Mouse (Mus musculus): ENCODE results near the gene Atp8b2. TPM values are rescaled to one million over a fixed set of nuclear protein-coding genes. Genes with fewer than 3 reads are reported as not detected.
A peak's percentile ranks its signal among the peaks of the same experiment; 100 is the strongest.

The Atp8b2 gene
- polyA plus RNA-seq, 2 experiments = 1.8 to 3.4 TPM

DNA sequence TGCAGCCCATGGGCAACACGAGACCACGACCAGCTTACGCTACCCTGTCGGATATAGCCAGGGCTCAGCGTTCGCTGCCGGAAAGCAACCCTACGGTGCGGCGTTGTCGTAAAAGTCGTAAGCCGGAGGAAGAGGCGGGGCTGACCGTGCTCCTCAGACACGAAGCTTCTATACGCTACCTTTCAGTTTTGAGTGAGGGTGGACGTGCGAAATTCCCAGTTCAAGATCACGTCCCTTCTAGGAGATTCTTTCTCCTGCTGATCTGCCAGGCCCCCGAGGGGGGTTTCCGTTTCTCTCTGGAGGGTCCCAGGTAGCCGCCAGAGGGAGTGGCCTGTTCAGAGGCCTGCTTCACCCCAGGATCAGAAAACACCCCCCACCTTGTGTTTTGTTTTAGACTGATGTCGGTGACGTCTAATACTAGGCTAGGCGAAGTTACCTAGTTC lies 35.3 kb upstream of the Atp8b2 start, which contains the start of gene Hax1:
Gene Hax1 (minus strand): TSS at position 169 of the 443 bp plus-strand sequence.
- DNase-seq (ENCODE audit: low read depth in 3 of 3, low spot score in 3 of 3) = peak; percentile 88 to 93 (median 90)
- Histone ChIP-seq H3K9me3 (ENCODE audit: control insufficient read depth, low read length) (no peaks in the 10 kb centered on the region), H3K27me3 (ENCODE audit: control insufficient read depth, insufficient read depth, low read length) (no peaks in the 10 kb centered on the region), H3K27ac (peak within 1 kb of the TSS; percentile 67), H3K36me3 (replicated peaks; ENCODE audit: control insufficient read depth, insufficient read depth, low read depth) (peaks cover 21% of the 10 kb centered on the region), H3K4me1 (replicated peaks; ENCODE audit: control insufficient read depth in 2 of 2, insufficient read depth in 2 of 2, low read length in 1 of 2) (peaks cover 0 to 12% of the 10 kb centered on the region in 2 experiments; a peak in 2 of 4 replicates), H3K4me2 (ENCODE audit: low read depth) (peak within 1 kb of the TSS; percentile 85), H3K4me3 (ENCODE audit: insufficient read depth in 1 of 2, low read depth in 2 of 2, low read length in 2 of 2) (peak within 1 kb of the TSS; percentile 92 to 99), H3K9ac (replicated peaks) (peak within 1 kb of the TSS; percentile 90)
- WGBS (ENCODE audit: insufficient replicate concordance) = under 1% methylated on average over 26 of the region's 26 CpGs
- ATAC-seq (ENCODE audit: insufficient read depth) = peak; percentile 93
- no peak for TF ChIP-seq CTCF (IDR thresholded peaks at IDR 0.05; ENCODE audit: low read depth)
- TF ChIP-seq EP300 (IDR thresholded peaks at IDR 0.05; ENCODE audit: low read depth) = no peak

DNA sequence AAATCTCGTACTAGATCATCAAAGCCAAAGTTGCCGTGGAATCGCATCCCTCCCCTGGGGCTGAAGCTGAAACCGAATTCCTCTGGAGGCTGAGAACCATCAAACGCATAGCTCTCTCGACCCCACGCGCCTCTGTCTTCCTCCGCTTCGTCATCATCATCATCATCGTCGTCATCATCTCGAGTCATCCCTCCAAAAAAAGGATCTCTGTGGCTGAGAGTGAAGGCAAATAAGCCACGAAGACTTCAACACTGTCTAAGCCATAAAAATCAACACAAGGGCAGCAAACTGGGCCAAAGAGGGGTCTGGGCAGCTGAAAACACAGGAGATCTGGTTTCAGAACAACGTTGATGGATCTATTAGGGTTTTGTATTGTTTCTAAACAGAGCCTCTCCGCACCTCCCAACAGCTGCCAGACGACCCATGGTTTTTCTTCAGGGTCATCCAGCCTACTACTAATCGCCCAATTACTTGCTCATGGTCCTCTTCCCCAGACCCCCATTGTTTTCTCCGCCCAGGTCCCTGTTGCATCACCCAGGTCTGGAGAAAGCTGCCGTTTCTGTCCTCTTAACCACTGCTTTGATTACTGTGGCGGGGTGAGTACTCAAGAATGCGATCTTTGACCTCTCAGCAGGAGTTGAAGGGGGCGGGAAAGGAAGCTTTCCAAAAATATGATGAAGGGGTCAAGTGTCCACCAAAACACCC lies 34.6 kb upstream of the Atp8b2 start:
- Histone ChIP-seq H3K27me3 (ENCODE audit: control insufficient read depth, insufficient read depth, low read length) (no peaks in the 10 kb centered on the region), H3K27ac (peak overlapping the region; percentile 66), H3K4me1 (replicated peaks; ENCODE audit: control insufficient read depth in 2 of 2, insufficient read depth in 2 of 2, low read length in 1 of 2) (peaks cover 0 to 12% of the 10 kb centered on the region in 2 experiments; a peak in 2 of 4 replicates), H3K9me3 (ENCODE audit: control insufficient read depth, low read length) (no peaks in the 10 kb centered on the region), H3K4me2 (ENCODE audit: low read depth) (peak overlapping the region; percentile 85), H3K36me3 (replicated peaks; ENCODE audit: control insufficient read depth, insufficient read depth, low read depth) (peaks cover 21% of the 10 kb centered on the region), H3K4me3 (ENCODE audit: insufficient read depth in 1 of 2, low read depth in 2 of 2, low read length in 2 of 2) (peak overlapping the region; percentile 92 to 99), H3K9ac (replicated peaks) (peak overlapping the region; percentile 90)
- peak in 1 of 3 experiments; percentile 37 for DNase-seq (ENCODE audit: low read depth in 3 of 3, low spot score in 3 of 3)
- TF ChIP-seq EP300 (IDR thresholded peaks at IDR 0.05; ENCODE audit: low read depth) (no peak), CTCF (IDR thresholded peaks at IDR 0.05; ENCODE audit: low read depth) (no peak)
- ATAC-seq (ENCODE audit: insufficient read depth) = peak; percentile 55
- 12% methylated on average over 21 of the region's 23 CpGs for WGBS (ENCODE audit: insufficient replicate concordance)

DNA sequence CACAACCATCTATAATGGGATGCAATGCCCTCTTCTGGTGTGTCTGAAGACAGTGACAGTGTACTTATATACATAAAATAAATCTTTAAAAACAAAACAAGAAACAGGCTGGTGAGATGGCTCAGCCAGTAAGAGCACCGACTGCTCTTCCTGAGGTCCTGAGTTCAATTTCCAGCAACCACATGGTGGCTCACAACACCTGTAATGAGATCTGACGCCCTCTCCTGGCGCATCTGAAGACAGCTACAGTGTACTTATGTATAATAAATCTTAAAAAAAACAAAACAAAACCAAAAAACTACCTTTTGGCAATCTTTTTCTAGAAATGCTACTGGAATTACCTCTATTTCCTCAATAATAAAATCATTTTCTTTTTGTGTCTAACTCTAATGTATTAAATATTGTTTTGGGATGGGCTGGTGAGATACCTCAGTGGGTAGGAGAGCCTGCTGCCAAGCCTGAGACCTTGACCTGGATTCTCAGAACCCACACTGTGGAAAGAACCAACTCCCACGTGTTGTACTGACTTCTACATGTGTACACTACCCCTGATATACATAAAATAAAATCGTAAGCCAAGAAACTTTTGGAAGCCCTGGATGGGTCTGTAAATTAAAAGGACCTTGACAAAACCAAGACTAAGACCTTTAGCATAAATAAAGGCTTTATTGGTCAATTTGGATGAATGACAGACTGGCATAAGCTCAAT lies 31.7 kb upstream of the Atp8b2 start:
- WGBS (ENCODE audit: insufficient replicate concordance) = 78% methylated on average over 5 of the region's 5 CpGs
- TF ChIP-seq EP300 (IDR thresholded peaks at IDR 0.05; ENCODE audit: low read depth) (no peak), CTCF (IDR thresholded peaks at IDR 0.05; ENCODE audit: low read depth) (0 out of 2 replicates have a peak, but pooled peaks have one; percentile 18)
- Histone ChIP-seq H3K4me3 (ENCODE audit: insufficient read depth in 1 of 2, low read depth in 2 of 2, low read length in 2 of 2) (no peak overlapping the region), H3K9me3 (ENCODE audit: control insufficient read depth, low read length) (no peaks in the 10 kb centered on the region), H3K4me2 (ENCODE audit: low read depth) (no peak overlapping the region), H3K36me3 (replicated peaks; ENCODE audit: control insufficient read depth, insufficient read depth, low read depth) (peaks cover 11% of the 10 kb centered on the region), H3K9ac (replicated peaks) (no peak overlapping the region), H3K27me3 (ENCODE audit: control insufficient read depth, insufficient read depth, low read length) (no peaks in the 10 kb centered on the region), H3K27ac (no peak overlapping the region), H3K4me1 (replicated peaks; ENCODE audit: control insufficient read depth in 2 of 2, insufficient read depth in 2 of 2, low read length in 1 of 2) (peaks cover 0 to 12% of the 10 kb centered on the region in 2 experiments; a peak in 2 of 4 replicates)
- ATAC-seq (ENCODE audit: insufficient read depth) (no peak), DNase-seq (ENCODE audit: low read depth in 3 of 3, low spot score in 3 of 3) (no peak)

DNA sequence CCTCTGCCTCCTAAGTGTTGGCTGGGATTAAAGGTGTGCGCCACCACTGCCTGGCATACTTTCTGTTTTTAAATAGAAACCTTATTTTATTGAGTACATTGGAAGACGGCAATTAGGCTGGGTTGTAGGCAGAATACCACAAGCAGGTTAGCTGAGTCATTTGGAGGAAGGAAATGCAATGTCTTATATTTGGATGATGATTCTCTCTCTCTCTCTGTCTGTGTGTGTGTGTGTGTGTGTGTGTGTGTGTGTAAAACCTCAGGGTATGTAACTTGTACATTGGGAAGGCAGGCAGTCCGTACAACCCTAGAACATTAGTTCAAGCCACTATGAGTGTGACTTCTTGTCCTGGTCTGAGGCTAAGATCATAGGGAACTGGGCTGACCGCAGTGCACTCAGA lies 24.5 kb upstream of the Atp8b2 start:
- H3K27me3 ChIP-seq (ENCODE audit: control insufficient read depth, insufficient read depth, low read length) = no peaks in the 10 kb centered on the region
- ATAC-seq (ENCODE audit: insufficient read depth) = no peak
- H3K27ac ChIP-seq = no peak overlapping the region
- no peak for DNase-seq (ENCODE audit: low read depth in 3 of 3, low spot score in 3 of 3)
- H3K4me3 ChIP-seq (ENCODE audit: insufficient read depth in 1 of 2, low read depth in 2 of 2, low read length in 2 of 2) = no peak overlapping the region
- H3K9me3 ChIP-seq (ENCODE audit: control insufficient read depth, low read length) = no peaks in the 10 kb centered on the region
- H3K36me3 ChIP-seq (replicated peaks; ENCODE audit: control insufficient read depth, insufficient read depth, low read depth) = no peaks in the 10 kb centered on the region
- H3K9ac ChIP-seq (replicated peaks) = no peak overlapping the region
- 47% methylated on average over 4 of the region's 4 CpGs for WGBS (ENCODE audit: insufficient replicate concordance)
- no peaks in the 10 kb centered on the region for H3K4me1 ChIP-seq (replicated peaks; ENCODE audit: control insufficient read depth in 2 of 2, insufficient read depth in 2 of 2, low read length in 1 of 2)
- TF ChIP-seq EP300 (IDR thresholded peaks at IDR 0.05; ENCODE audit: low read depth) (no peak), CTCF (IDR thresholded peaks at IDR 0.05; ENCODE audit: low read depth) (no peak)
- no peak overlapping the region for H3K4me2 ChIP-seq (ENCODE audit: low read depth)

DNA sequence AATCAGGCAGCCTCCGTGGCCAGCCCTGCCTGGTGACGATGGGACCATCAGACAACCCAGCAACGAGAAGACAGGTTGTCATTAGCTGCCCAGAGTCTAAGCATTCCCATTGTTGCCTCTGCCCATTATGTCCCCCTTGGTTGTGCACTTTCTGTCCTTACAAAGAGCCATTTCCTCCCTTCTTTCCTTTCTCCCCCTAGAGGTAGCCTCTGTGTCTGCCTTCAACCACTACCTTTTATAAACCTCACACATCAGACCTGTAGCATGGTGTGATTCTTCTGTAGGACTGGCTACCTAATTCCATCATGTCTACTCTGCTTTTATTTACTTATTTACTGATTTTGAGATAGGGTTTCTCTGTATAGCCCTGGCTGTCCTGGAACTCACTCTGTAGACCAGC lies 23.9 kb upstream of the Atp8b2 start:
- H3K4me3 ChIP-seq (ENCODE audit: insufficient read depth in 1 of 2, low read depth in 2 of 2, low read length in 2 of 2) = no peak overlapping the region
- no peaks in the 10 kb centered on the region for H3K27me3 ChIP-seq (ENCODE audit: control insufficient read depth, insufficient read depth, low read length)
- no peak overlapping the region for H3K9ac ChIP-seq (replicated peaks)
- TF ChIP-seq EP300 (IDR thresholded peaks at IDR 0.05; ENCODE audit: low read depth) (no peak), CTCF (IDR thresholded peaks at IDR 0.05; ENCODE audit: low read depth) (peak; percentile 8; the same call in 1 of the 2 replicates)
- no peaks in the 10 kb centered on the region for H3K4me1 ChIP-seq (replicated peaks; ENCODE audit: control insufficient read depth in 2 of 2, insufficient read depth in 2 of 2, low read length in 1 of 2)
- H3K36me3 ChIP-seq (replicated peaks; ENCODE audit: control insufficient read depth, insufficient read depth, low read depth) = no peaks in the 10 kb centered on the region
- H3K9me3 ChIP-seq (ENCODE audit: control insufficient read depth, low read length) = no peaks in the 10 kb centered on the region
- H3K4me2 ChIP-seq (ENCODE audit: low read depth) = no peak overlapping the region
- H3K27ac ChIP-seq = no peak overlapping the region
- ATAC-seq (ENCODE audit: insufficient read depth) = no peak
- DNase-seq (ENCODE audit: low read depth in 3 of 3, low spot score in 3 of 3) = no peak
- 30% methylated on average over 3 of the region's 3 CpGs for WGBS (ENCODE audit: insufficient replicate concordance)
